Mouse (Mus musculus): ENCODE data around the gene Atf4. TPM values are rescaled to one million over a fixed set of nuclear protein-coding genes. Genes with fewer than 3 reads are reported as not detected.

Atf4 gene
- total RNA-seq (2021) = 100 to 1,000 TPM; 116 to 119 TPM

DNA sequence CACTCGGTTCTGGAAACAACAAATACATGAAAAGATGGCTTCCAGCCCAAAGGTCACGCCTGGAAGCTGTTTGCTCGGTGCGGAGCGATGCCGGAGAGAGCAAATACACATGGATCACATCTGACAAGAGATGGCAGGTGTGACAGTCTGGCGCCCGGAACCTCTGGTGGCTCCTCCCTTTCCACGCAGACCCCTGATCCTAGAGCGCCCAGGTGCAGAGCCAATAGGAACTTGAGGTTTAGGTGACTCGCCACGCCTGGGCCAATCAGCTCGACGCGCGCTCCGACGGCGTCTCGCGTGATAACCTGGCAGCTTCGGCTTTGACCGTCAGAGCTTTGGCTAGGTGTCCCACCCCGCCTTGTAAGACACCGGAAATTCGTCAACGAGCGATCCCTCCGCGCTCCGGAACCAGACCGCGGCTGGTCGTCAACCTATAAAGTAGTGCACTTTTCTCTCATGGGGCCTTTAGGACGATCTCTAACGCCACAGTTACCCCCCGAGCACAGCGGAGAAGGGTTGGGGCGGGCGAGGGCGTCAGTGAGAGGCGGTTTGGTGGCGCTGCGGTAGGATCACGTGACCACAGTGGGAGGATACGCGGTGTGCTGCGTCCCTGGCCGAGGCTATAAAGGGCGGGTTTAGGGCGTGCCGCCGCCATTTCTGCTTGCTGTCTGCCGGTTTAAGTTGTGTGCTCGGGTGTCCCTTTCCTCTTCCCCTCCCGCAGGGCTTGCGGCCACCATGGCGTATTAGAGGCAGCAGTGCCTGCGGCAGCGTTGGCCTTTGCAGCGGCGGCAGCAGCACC is at the start of gene Atf4:
Atf4 (plus strand) TSS at position 338 of the 799 bp plus-strand sequence.
- intact Hi-C loops (cut with DNase I) = no loop called here
- DNase-seq = peak; percentile 99

- no peak for DNase-seq
- intact Hi-C loops (cut with DNase I) = no loop called here
Observed at GRCm38 (mm10) chr15:80206057-80206565, 48.9 kb upstream of the Atf4 start.

DNA sequence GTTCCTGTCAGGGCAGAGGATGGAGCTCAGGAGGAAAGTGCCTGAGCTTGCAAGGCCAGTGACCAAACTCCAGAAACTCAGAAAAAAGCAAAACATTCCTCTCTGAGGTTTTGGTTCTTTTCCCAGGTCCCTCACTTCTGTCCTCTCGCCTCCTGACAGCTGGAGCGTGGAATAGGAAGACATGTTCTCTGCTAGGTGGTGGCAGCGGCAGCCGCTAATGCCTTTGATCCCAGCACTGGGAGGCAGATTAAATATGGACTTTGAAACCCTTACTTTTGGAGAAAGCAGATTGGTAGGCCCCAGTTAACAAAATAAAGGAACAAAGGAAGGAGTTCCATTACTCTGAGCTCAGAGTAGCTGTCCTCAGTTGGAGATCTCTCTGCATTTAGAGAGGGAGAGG is 46.5 kb upstream of the Atf4 start:
- intact Hi-C loops (cut with DNase I) = no loop called here
- DNase-seq = no peak

DNA sequence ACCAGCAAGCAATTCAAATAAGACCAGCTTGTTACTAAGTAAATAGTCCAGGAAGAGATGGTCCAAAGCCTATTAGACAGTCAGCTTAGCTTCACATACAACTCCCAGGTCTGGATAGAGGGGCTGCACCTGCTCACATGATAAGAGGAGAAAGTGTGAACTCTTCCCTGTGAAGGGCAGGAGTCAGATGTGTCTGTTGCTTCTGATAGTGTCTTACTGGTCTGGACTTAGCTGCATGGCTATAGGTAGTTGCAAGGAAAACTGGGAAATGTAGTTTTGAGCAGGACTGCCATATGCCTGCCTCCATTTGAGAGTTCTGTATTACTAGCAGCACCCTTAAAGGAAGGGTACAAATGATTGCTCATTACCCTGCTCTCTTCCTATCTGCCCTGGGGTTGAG is 41.3 kb upstream of the Atf4 start:
- intact Hi-C loops (cut with DNase I) = no loop called here
- DNase-seq = no peak

DNA sequence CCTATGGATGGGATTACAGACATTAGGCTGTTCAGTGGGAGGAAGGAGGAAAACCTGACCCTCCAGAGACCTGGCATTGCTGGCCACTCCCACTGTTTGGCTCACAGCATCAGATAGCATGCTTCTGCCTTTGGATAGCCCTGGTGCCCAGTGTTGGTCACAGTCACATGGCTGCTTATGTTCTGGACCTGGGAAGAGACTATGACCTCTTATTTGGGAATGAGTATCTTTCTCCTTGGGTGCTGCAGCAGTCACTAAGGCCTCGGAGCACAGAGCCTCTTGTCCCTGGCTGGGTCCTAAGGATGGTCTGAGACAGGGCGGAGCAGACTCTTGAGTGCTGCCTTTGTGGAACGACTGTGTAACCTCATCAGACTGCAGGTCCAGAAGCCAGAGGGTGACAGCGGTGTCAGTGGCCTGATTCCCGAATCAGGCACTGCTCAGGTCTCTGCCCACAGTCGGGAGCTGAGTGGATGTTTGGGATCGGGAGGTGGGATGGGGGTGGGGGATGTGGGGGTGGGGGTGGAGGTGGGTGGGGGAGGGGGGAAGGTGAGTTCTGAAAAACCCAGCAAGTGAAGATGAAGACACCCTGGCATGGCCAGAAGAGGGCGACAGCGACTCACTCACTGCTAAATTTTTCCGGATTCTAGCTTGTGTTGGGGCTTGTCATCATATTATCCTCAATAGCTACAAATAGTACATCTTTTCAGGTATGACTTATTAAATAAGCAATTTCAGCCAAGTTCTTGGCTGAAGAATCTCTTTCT is 39.1 kb upstream of the Atf4 start:
- peak; percentile 39 for DNase-seq
- intact Hi-C loops (cut with DNase I) = no loop called here

DNA sequence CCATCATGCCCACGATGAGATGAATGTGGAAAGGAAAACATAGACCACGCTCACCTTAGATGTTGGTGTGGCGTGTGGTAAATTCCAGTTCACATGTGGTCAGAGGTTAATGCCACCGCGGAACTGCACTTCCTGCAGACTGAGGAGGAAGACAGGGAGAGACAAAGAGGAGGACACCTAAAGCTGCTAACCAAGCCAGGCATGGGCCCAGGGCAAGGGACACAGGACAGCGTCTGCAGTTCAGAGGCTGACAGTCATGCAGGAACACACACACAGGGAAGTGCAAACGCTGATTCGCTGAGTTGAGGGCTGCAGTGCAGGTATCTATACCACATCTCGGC is 38.5 kb upstream of the Atf4 start:
- intact Hi-C loops (cut with DNase I) = no loop called here

GRCm38 (mm10) chr15:80217476-80217875 is 37.5 kb upstream of the Atf4 start:
- DNase-seq = no peak
- intact Hi-C loops (cut with DNase I) = no loop called here

More for the DNA sequence above, 38.5 kb upstream of the Atf4 start:
- no peak for DNase-seq

- no peak for DNase-seq
- intact Hi-C loops (cut with DNase I) = no loop called here
Observed at GRCm38 (mm10) chr15:80219211-80219610, 35.8 kb upstream of the Atf4 start.

DNA sequence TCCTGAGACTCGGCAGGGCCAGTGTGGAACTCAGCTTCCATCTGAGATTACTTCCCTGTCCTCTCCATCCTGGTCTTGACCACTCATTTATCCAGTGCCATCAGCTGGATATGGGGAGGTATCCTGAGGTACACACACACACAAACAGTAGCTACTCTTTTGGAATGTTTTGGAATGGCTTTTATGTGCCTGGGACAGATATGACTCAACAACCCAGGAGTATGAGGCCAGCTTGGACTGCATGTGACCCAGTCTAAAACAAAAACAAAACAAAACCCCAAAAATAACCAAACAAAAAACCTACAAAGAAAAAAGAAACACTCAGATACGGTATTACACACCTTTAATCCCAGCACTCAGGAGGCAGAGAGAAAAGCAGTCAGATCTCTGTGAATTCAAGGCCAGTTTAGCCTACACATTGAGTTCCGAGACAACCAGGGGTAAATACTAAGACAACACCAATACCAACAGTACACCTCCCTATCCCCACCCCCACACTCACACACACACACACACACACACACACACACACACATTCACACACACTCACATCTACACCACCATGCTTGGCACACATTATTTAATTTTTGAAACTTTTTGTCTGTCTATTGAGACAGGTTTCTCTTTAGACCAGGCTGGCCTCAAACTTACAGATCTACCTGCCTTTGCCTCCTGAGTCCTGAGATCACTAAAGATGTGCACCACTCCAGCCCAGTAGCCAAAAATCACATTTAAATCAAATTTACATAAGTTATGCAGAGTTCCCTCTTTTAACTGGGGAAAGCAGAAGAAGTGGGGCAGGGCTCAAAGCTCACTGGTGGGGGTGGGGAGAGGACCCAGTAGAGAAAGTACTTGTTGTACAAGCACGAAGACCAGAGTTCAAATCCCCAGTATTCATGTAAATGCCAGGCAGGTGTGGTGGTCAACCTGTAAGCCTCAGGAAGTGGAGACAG is 35.0 kb upstream of the Atf4 start:
- intact Hi-C loops (cut with DNase I) = no loop called here
- no peak for DNase-seq

DNA sequence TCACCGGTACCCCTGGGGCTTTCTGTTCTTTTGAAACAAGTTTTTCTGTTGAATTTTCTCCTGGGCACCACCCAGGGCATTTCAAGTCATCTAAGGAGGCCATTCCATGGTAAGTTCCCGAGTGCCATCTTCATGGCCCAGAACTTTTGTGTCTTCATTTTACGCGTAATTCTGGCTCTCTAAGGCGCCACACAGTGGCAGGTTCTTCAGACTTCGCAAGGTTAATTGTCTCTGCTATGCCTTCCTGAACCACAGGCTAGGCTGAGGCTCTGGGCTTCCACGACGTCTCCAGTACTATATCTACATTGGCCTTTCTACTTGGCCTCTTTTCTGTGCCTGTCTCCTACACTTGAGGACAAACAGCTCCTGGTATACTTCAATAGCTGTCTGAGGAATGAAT is 34.0 kb upstream of the Atf4 start:
- intact Hi-C loops (cut with DNase I) = no loop called here
- no peak for DNase-seq

GRCm38 (mm10) chr15:80223751-80224150 is 31.2 kb upstream of the Atf4 start:
- intact Hi-C loops (cut with DNase I) = no loop called here
- no peak for DNase-seq

DNA sequence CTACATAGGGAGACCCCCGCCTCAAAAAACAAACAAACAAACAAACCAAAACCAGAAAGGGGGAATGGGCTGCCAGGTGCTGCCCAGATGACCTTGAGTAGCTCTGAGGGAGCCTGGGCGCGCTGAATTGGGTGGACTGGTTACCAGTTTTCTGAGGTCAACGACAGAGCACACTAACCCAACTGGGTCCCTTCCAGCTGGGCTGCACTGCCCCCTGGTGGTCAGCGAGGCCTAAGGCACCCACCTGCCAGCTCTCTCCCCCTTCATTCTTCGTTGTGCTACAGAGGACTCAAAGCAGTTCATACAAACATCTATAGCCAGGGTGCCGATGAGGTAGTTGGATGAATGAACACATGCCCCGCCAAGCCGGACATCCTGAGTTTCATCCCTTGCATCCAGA is 29.8 kb upstream of the Atf4 start:
- intact Hi-C loops (cut with DNase I) = no loop called here
- DNase-seq = peak; percentile 84

DNA sequence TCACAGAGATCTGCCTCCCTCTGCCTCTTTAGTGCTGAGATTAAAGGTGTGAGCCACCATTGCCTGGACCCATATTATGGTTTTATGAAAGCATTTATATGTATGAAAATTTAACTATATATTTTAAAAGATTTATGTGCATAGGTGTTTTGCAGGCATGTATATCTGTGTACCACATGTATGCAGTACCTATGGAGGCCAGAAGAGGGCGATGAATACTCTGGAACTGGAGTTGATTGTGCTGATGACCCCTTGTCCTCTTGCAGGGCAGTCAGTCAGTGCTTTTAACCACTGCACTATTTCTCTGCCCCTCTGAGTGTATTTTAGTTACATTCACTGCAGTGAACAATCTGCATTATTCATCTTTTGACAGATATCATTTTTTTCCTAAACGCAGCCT is 29.2 kb upstream of the Atf4 start:
- peak; percentile 69 for DNase-seq
- intact Hi-C loops (cut with DNase I) = no loop called here

DNA sequence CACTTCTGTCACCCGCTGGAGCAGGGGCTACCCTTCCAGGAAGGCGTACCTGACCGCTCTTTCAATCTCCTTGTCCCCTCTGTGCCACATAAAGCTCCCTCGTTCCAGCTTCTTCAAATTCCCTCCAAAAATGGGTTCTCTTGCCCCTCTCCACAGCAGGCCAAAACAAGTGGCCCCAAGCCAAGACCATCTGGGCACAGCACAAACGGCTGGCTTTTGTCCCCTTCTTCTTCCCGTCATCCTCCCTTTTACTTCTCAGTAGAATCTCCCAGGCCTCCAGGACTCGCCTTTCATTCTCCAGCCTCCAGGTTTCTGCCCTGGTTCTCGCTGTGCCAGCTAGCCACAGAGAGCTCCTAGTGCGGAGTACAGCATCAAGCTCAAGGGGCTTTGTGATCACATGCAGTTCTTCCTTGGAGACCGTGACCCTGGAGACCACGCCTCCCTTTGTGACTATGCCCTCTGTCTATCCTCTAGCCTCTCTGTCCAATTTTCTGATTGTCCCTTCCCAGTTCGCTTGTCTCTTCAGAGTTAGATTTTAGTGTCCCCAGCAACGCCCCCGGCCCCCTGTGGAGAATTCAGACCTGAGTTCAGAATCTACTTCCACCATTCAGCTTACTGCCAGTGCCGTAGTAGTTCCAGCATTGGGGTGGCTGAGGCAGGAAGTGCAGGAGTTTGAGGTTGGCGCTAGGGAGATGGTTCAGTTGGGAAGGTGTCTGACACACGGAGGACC is 26.7 kb upstream of the Atf4 start:
- DNase-seq = peak; percentile 79
- intact Hi-C loops (cut with DNase I) = no loop called here

GRCm38 (mm10) chr15:80232331-80232730 is 22.7 kb upstream of the Atf4 start:
- DNase-seq = no peak
- intact Hi-C loops (cut with DNase I) = no loop called here

DNA sequence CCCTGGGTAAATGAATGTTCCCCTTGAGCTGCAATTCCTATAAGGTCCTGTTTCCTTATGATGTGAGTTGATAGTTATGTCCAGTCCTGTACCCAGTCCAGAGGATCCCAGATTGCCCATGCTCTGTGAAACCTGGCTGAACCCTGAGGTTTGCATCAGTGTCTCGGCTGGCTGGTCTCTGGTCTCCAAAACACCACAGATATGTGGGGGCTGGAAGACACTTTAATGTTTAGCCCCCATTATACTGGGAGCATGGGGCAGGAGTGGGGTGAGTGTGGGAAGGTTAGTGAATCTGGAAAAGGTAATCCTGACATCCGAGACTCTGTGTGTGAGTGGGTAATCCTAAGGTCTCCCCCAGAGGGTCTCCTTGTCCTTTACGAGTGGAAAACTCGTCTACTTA is 21.9 kb upstream of the Atf4 start:
- intact Hi-C loops (cut with DNase I) = no loop called here
- DNase-seq = no peak

DNA sequence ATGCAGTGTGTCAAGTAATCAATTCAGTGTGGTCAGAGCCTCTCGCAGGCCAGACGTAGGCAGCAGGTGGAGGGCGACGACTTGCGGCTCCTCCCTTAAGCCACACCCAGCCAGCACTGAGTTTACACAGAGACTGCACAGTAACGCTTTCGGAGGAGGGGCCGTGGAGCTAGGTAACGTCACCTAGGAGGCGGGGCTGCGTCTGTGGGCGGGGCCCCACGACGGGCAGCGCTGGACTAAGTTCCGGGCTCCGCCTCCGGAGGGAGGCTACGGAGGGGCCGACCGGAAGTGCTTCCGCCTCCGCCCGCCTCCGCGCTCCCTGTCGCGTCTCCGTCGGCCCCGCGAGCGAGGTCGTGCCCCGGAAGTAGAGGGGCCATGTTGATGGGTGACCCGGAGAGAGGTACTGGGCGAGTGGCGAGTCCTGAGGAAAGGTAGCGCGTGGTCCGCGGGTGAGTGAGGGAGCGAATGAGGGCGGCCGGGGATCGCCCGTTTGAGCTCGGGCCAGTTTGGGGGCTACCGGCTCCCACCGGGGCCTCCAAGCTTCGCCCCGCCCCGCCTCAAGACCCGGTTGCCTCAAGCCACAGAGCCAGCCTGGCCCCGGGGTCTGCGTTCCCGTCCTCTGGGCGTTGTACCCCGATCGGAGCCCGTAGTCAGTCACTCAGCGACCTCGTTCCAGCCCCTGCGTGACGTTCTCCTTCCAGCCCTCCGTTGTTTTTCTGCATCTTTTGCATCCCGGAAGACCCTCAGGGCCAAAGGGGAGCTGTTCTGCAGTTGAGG is 21.1 kb upstream of the Atf4 start, which contains the start of gene Mief1:
Mief1 (plus strand) TSS at position 286 of the 777 bp plus-strand sequence.
- intact Hi-C loops (cut with DNase I) = no loop called here
- peak; percentile 96 for DNase-seq

DNA sequence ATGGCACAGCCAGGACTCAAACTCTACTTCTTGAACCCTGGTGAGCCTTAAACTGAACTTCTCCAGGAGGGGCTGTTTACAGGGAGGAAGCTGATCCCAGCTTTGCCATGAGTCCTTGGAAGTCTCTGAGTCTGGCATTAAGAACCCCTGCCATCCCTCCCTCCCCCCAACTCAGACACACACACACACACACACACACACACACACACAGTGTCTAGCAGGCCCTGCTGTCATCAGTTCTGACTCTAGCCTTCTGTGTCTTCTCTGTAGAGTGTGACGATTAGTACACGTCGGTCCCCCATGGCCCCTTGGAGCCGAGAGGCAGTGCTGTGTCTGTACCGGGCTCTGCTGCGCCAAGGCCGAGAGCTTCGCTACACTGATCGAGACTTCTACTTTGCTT is 19.4 kb upstream of the Atf4 start, which contains the start of gene AC140267.1:
AC140267.1 (plus strand) TSS at position 301 of the 400 bp plus-strand sequence.
- intact Hi-C loops (cut with DNase I) = no loop called here
- no peak for DNase-seq

GRCm38 (mm10) chr15:80248135-80248534 is 6.8 kb upstream of the Atf4 start:
- DNase-seq = no peak
- intact Hi-C loops (cut with DNase I) = no loop called here

Data from left cerebral cortex, postnatal 4 days (tissue).